Mouse (Mus musculus) CH12.LX (cell line): ENCODE data around the gene Kcnk15. TPM values are rescaled to one million over a fixed set of nuclear protein-coding genes. Genes with fewer than 3 reads are reported as not detected.

Experiments
- DNase-seq: peaks from one replicate; pipeline ENCODE4 v3.0.0-alpha.2; 2013; ENCODE audit errors: extremely low read depth
- H3K27ac ChIP-seq: 2 replicates; pipeline ENCODE4 v1.5.1; 2012; ENCODE audit warnings: low read depth, mild to moderate bottlenecking, control low read depth, moderate library complexity; ENCODE audit not compliant: insufficient read depth
- H3K27me3 ChIP-seq: replicated peaks from 2 replicates; pipeline ENCODE3; 2012; ENCODE audit warnings: inconsistent platforms
- H3K36me3 ChIP-seq, 2 experiments: replicated peaks in 1 of 2; 2 replicates each; pipeline versions ENCODE3 to v1.6.1; 2012; ENCODE audit warnings: inconsistent platforms in 1 of 2, low read length in 1 of 2, mild to moderate bottlenecking in 1 of 2, mixed read lengths in 1 of 2, moderate library complexity in 1 of 2; ENCODE audit not compliant: control insufficient read depth in 1 of 2, insufficient read depth in 1 of 2
- H3K4me1 ChIP-seq, 2 experiments: 2 replicates each; pipeline ENCODE4 v1.6.1; 2012; ENCODE audit warnings: inconsistent platforms in 1 of 2, moderate library complexity in 1 of 2; ENCODE audit not compliant: insufficient read depth in 2 of 2, control insufficient read depth in 1 of 2
- H3K4me2 ChIP-seq: 2 replicates; pipeline ENCODE4 v1.6.1; 2012; ENCODE audit warnings: low read depth, mild to moderate bottlenecking, control low read depth; ENCODE audit not compliant: poor library complexity, insufficient read depth, severe bottlenecking
- H3K4me3 ChIP-seq, 3 experiments: fragments of 150-350 bp in 1 of 3; sonication (generic) in 1 of 3; replicated peaks in 1 of 3; 2 replicates each; pipeline versions ENCODE3 to v1.5.1; 2011 to 2012; ENCODE audit warnings: low read depth in 2 of 3, low read length in 2 of 3, mild to moderate bottlenecking in 2 of 3, moderate library complexity in 2 of 3, control low read depth in 1 of 3, improper control_type of control experiment in 1 of 3, inconsistent platforms in 1 of 3, mixed read lengths in 1 of 3; ENCODE audit not compliant: poor library complexity in 1 of 3
- H3K79me2 ChIP-seq: replicated peaks from 2 replicates; pipeline ENCODE4 v1.6.1; 2012; ENCODE audit warnings: mild to moderate bottlenecking, moderate library complexity; ENCODE audit not compliant: control insufficient read depth, poor library complexity, insufficient read depth, severe bottlenecking; ENCODE audit errors: extremely low read depth
- H3K9ac ChIP-seq: 2 replicates; pipeline ENCODE4 v1.6.1; 2012; ENCODE audit warnings: low read depth, mild to moderate bottlenecking, control low read depth, moderate library complexity; ENCODE audit not compliant: insufficient read depth
- H3K9me3 ChIP-seq: replicated peaks from 2 replicates; pipeline ENCODE3; 2012; ENCODE audit warnings: low read length, inconsistent platforms, mixed read lengths
- CHD1 ChIP-seq: IDR thresholded peaks from 2 replicates; pipeline ENCODE4 v1.6.1; 2012; ENCODE audit warnings: low read depth, low read length, improper control_type of control experiment, inconsistent platforms
- CHD2 ChIP-seq: IDR thresholded peaks from 2 replicates; pipeline ENCODE4 v1.6.1; 2011; ENCODE audit warnings: low read length, improper control_type of control experiment
- CTCF ChIP-seq, 2 experiments: IDR thresholded peaks in 1 of 2; conservative IDR thresholded peaks in 1 of 2; 2 replicates each; pipeline ENCODE4 v1.5.1; 2011 to 2012; ENCODE audit warnings: low read depth in 2 of 2, low read length in 2 of 2, improper control_type of control experiment in 1 of 2, inconsistent platforms in 1 of 2, mild to moderate bottlenecking in 1 of 2, moderate library complexity in 1 of 2
- ELF1 ChIP-seq: IDR thresholded peaks from 2 replicates; pipeline ENCODE4 v1.6.1; 2014; ENCODE audit warnings: low read depth, mild to moderate bottlenecking, inconsistent platforms, low read length, improper control_type of control experiment
- EP300 ChIP-seq: IDR thresholded peaks from 2 replicates; pipeline ENCODE4 v1.6.1; 2011; ENCODE audit warnings: low read length, improper control_type of control experiment
- ETS1 ChIP-seq: conservative IDR thresholded peaks from 2 replicates; pipeline ENCODE4 v1.6.1; 2012; ENCODE audit warnings: low read depth, mild to moderate bottlenecking, inconsistent platforms, low read length, improper control_type of control experiment, moderate library complexity
- GABPA ChIP-seq: IDR thresholded peaks from 2 replicates; pipeline ENCODE4 v1.6.1; 2012; ENCODE audit warnings: low read depth, low read length, improper control_type of control experiment, inconsistent platforms; ENCODE audit not compliant: insufficient replicate concordance
- HCFC1 ChIP-seq: IDR thresholded peaks from 2 replicates; pipeline ENCODE4 v1.6.1; 2012; ENCODE audit warnings: low read depth, mild to moderate bottlenecking, inconsistent platforms, low read length, improper control_type of control experiment
- JUN ChIP-seq: IDR thresholded peaks from 2 replicates; pipeline ENCODE4 v1.6.1; 2011; ENCODE audit warnings: low read depth, mild to moderate bottlenecking, low read length, improper control_type of control experiment, moderate library complexity; ENCODE audit not compliant: insufficient read depth
- JUND ChIP-seq: conservative IDR thresholded peaks from 2 replicates; pipeline ENCODE4 v1.6.1; 2011; ENCODE audit warnings: low read depth, low read length, improper control_type of control experiment
- KAT2A ChIP-seq: IDR thresholded peaks from 2 replicates; pipeline ENCODE4 v1.6.1; 2012; ENCODE audit warnings: low read length, improper control_type of control experiment, inconsistent platforms; ENCODE audit not compliant: insufficient replicate concordance
- MAFK ChIP-seq: IDR thresholded peaks from 2 replicates; pipeline ENCODE4 v1.6.1; 2011; ENCODE audit warnings: low read length, improper control_type of control experiment; ENCODE audit not compliant: insufficient replicate concordance
- MAX ChIP-seq: IDR thresholded peaks from 2 replicates; pipeline ENCODE4 v1.6.1; 2011; ENCODE audit warnings: low read length, improper control_type of control experiment
- MEF2A ChIP-seq: IDR thresholded peaks from 2 replicates; pipeline ENCODE4 v1.6.1; 2014; ENCODE audit warnings: low read depth, mild to moderate bottlenecking, inconsistent platforms, low read length, improper control_type of control experiment, borderline replicate concordance
- MXI1 ChIP-seq: IDR thresholded peaks from 2 replicates; pipeline ENCODE4 v1.6.1; 2011; ENCODE audit warnings: mild to moderate bottlenecking, low read depth, low read length, improper control_type of control experiment
- MYC ChIP-seq: IDR thresholded peaks from 2 replicates; pipeline ENCODE4 v1.6.1; 2011; ENCODE audit warnings: low read depth, mild to moderate bottlenecking, improper control_type of control experiment, low read length
- NRF1 ChIP-seq: IDR thresholded peaks from 2 replicates; pipeline ENCODE4 v1.6.1; 2014; ENCODE audit warnings: low read depth, mild to moderate bottlenecking, inconsistent platforms, low read length, improper control_type of control experiment, moderate library complexity
- RAD21 ChIP-seq: IDR thresholded peaks from 2 replicates; pipeline ENCODE4 v1.6.1; 2011; ENCODE audit warnings: low read depth, mild to moderate bottlenecking, low read length, improper control_type of control experiment, moderate library complexity
- RCOR1 ChIP-seq: conservative IDR thresholded peaks from 2 replicates; pipeline ENCODE4 v1.6.1; 2012; ENCODE audit warnings: low read depth, mild to moderate bottlenecking, inconsistent platforms, low read length, improper control_type of control experiment
- SIN3A ChIP-seq: IDR thresholded peaks from 2 replicates; pipeline ENCODE4 v1.6.1; 2012; ENCODE audit warnings: low read length, improper control_type of control experiment, inconsistent platforms
- TCF12 ChIP-seq: IDR thresholded peaks from 2 replicates; pipeline ENCODE4 v1.6.1; 2014; ENCODE audit warnings: low read depth, mild to moderate bottlenecking, inconsistent platforms, low read length, improper control_type of control experiment
- USF1 ChIP-seq: IDR thresholded peaks from 2 replicates; pipeline ENCODE4 v1.6.1; 2014; ENCODE audit warnings: low read depth, mild to moderate bottlenecking, inconsistent platforms, low read length, improper control_type of control experiment
- USF2 ChIP-seq: conservative IDR thresholded peaks from 2 replicates; pipeline ENCODE4 v1.6.1; 2011; ENCODE audit warnings: low read depth, low read length, improper control_type of control experiment
- ZC3H11A ChIP-seq: IDR thresholded peaks from 2 replicates; pipeline ENCODE4 v1.6.1; 2012; ENCODE audit warnings: low read depth, mild to moderate bottlenecking, inconsistent platforms, low read length, improper control_type of control experiment
- ZMIZ1 ChIP-seq: IDR thresholded peaks from 2 replicates; pipeline ENCODE4 v1.6.1; 2012; ENCODE audit warnings: low read depth, mild to moderate bottlenecking, inconsistent platforms, low read length, improper control_type of control experiment
- dilution Hi-C: fragments of 300-500 bp; cut with MboI; formaldehyde crosslinking; loops from 2 replicates; pipeline ENCODE4 v1.14.3; 2020; ENCODE audit warnings: low sequenced_read_pairs; ENCODE audit not compliant: extremely low pct_unique_long_range_greater_than_20kb, extremely low pct_ligation_motif_present
- in situ Hi-C: fragments of 300-500 bp; cut with MboI; formaldehyde crosslinking; loops from 3 replicates; pipeline ENCODE4 v1.14.3; 2019; ENCODE audit warnings: low sequenced_read_pairs, low pct_ligation_motif_present, low pct_unique_long_range_greater_than_20kb, mixed read lengths
- polyA plus RNA-seq: library from polyadenylated mRNA; unstranded; fragments of >175 nt; gene quantifications from 2 replicates; pipeline ENCODE4 v1.2.1, GENCODE M21; 2012; ENCODE audit warnings: low read depth; ENCODE audit not compliant: insufficient read length
- total RNA-seq, 2 experiments: library from RNA; depleted of rRNA; stranded (reverse); fragments of 300-350 nt in 1 of 2; fragments of >200 nt in 1 of 2; gene quantifications; 2 replicates each; pipeline ENCODE4 v1.2.3; 2012 to 2014

The Kcnk15 gene
- total and polyA plus RNA-seq, 3 experiments, result not detected

DNA sequence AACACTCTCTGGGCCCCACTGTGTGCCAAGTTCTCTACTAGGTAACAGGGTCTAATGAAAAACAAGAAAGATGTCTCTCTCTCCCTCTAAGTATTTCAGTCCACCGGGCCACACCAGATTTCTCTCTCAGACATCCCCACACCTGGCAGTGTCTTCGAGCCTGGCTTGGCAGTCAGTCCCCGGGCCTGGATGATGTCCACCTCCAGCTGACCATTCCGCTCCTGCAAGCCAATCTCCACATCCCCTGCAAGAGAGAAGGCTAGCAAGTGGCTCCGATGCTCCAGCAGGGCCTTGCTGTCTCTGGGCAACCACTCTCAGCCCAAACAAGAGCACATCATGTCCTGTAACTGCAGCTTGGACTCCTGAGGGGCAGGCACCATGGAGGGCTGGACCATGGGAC is 11.9 kb downstream of the Kcnk15 start:
- Histone ChIP-seq H3K4me1 (0 out of 4 replicates have a peak, but pooled peaks cover 0 to 2% of the 10 kb centered on the region in 2 experiments), H3K4me3 (no peak overlapping the region), H3K9me3 (no peaks in the 10 kb centered on the region), H3K36me3 (no peaks in the 10 kb centered on the region), H3K27me3 (peaks cover 93% of the 10 kb centered on the region), H3K4me2 (no peak overlapping the region), H3K9ac (no peak overlapping the region), H3K27ac (no peak overlapping the region), H3K79me2 (no peaks in the 10 kb centered on the region)
- DNase-seq, result no peak
- in situ Hi-C loops, result loop anchor here (25.0 kb wide), 1 partner anchor 97 kb away; no protein-coding TSS in a partner anchor
- dilution Hi-C loops, result no loop called here
- no peak for TF ChIP-seq GABPA
- TF ChIP-seq MYC, result no peak
- no peak for TF ChIP-seq ZC3H11A
- no peak for TF ChIP-seq RAD21
- no peak for TF ChIP-seq MAFK
- no peak for TF ChIP-seq EP300
- no peak for TF ChIP-seq ELF1
- no peak for TF ChIP-seq NRF1
- TF ChIP-seq TCF12, result no peak
- TF ChIP-seq JUND, result no peak
- no peak for TF ChIP-seq SIN3A
- TF ChIP-seq CTCF (conservative IDR thresholded peaks at IDR 0.05 in 1 of 2, IDR thresholded peaks at IDR 0.05 in 1 of 2; ENCODE audit: low read depth in 2 of 2, low read length in 2 of 2), result no peak
- no peak for TF ChIP-seq RCOR1
- TF ChIP-seq MXI1, result no peak
- no peak for TF ChIP-seq USF1
- TF ChIP-seq KAT2A, result no peak
- no peak for TF ChIP-seq CHD1
- TF ChIP-seq ZMIZ1, result no peak

DNA sequence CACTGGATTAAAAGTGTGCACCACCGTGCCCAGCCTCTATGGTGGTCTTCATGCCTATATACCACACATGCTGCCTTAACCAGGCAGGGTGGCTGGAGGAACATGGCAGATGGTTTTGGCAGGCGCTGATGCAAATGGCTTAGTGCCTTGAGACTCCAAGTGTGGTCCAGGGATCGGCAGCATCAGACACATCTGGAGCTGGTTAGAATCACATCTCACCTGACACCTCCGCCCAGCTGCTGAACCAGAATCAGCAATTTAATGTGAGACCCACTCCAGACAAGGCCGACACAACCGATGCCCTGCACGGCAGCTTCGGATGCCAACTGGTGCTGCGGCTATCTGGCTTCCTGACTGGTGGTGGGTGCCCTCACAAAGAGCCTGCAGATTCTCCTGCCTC is 12.6 kb downstream of the Kcnk15 start:
- H3K9me3 ChIP-seq, result no peaks in the 10 kb centered on the region
- peaks cover 93% of the 10 kb centered on the region for H3K27me3 ChIP-seq
- no peak overlapping the region for H3K27ac ChIP-seq
- H3K4me2 ChIP-seq, result no peak overlapping the region
- in situ Hi-C loops (loop anchor here (25.0 kb wide), 1 partner anchor 96 kb away; no protein-coding TSS in a partner anchor), dilution Hi-C loops (no loop called here)
- H3K9ac ChIP-seq, result no peak overlapping the region
- 0 out of 4 replicates have a peak, but pooled peaks cover 0 to 2% of the 10 kb centered on the region in 2 experiments for H3K4me1 ChIP-seq
- no peak overlapping the region for H3K4me3 ChIP-seq
- no peak for DNase-seq
- TF ChIP-seq NRF1 (no peak), ETS1 (no peak), TCF12 (no peak), MXI1 (no peak), MAFK (no peak), MAX (no peak), MYC (no peak), RCOR1 (no peak), EP300 (no peak), MEF2A (no peak), CHD1 (no peak), USF2 (no peak), JUN (no peak), HCFC1 (no peak), CHD2 (no peak)
- H3K36me3 ChIP-seq, result no peaks in the 10 kb centered on the region
- no peaks in the 10 kb centered on the region for H3K79me2 ChIP-seq
